Mouse (Mus musculus) kidney, embryonic 16.5 days (tissue): ENCODE measurements around the gene Pgpep1. TPM values are rescaled to one million over a fixed set of nuclear protein-coding genes. Genes with fewer than 3 reads are reported as not detected.

Experiments used
- ATAC-seq: fragments of 200-750 bp; cut with Nextera tagmentation; 2 replicates; pipeline ENCODE4 v1.8.0; 2017; ENCODE audit warnings: moderate TSS enrichment; ENCODE audit not compliant: low FRiP score, low TSS enrichment
- H3K27ac ChIP-seq: fragments of 300-500 bp; sonication (generic); 2 replicates; pipeline ENCODE4 v1.5.1; 2014; ENCODE audit warnings: low read length
- H3K27me3 ChIP-seq: fragments of 300-500 bp; sonication (generic); 2 replicates; pipeline ENCODE4 v1.6.1; 2014; ENCODE audit warnings: low read length, control low read depth, mixed read lengths; ENCODE audit not compliant: insufficient read depth
- H3K36me3 ChIP-seq: fragments of 300-500 bp; sonication (generic); 2 replicates; pipeline ENCODE4 v1.6.1; 2014; ENCODE audit warnings: low read length, control low read depth, mixed read lengths; ENCODE audit not compliant: insufficient read depth
- H3K4me1 ChIP-seq: fragments of 300-500 bp; sonication (generic); 2 replicates; pipeline ENCODE4 v1.6.1; 2014; ENCODE audit warnings: low read length, control low read depth, mixed read lengths; ENCODE audit not compliant: insufficient read depth
- H3K4me2 ChIP-seq: fragments of 300-500 bp; sonication (generic); replicated peaks from 2 replicates; pipeline ENCODE4 v1.6.1; 2014; ENCODE audit warnings: low read depth, low read length
- H3K4me3 ChIP-seq: fragments of 300-500 bp; sonication (generic); 2 replicates; pipeline ENCODE4 v1.5.1; 2014; ENCODE audit warnings: mild to moderate bottlenecking, low read length
- H3K9ac ChIP-seq: fragments of 300-500 bp; sonication (generic); replicated peaks from 2 replicates; pipeline ENCODE4 v1.6.1; 2014; ENCODE audit warnings: low read length
- H3K9me3 ChIP-seq: fragments of 300-500 bp; sonication (generic); 2 replicates; pipeline ENCODE4 v1.6.1; 2016; ENCODE audit warnings: low read length, control low read depth
- WGBS: fragments of 180-500 bp; shearing (Covaris S2); extraction: QIAGEN DNeasy Blood & Tissue Kit; methylation state at CpG from one replicate; pipeline ENCODE4 v1.1.7; 2014; 5-methylcytosine and 5-hydroxymethylcytosine counted together
- polyA plus RNA-seq: library from polyadenylated mRNA; unstranded; fragments of >200 nt; fragmentation: Nextera tagmentation; extraction: Ambion mirVana; gene quantifications from 2 replicates; pipeline ENCODE4 v1.2.1, GENCODE M21; 2015

Pgpep1 gene
- polyA plus RNA-seq, 1 experiment from 2014 or later, result 88.5 TPM

GRCm38 (mm10) chr8:70599507-70600290 is 60.5 kb downstream of the Pgpep1 start:
- no peak overlapping the region for H3K4me3 ChIP-seq
- peak overlapping the region; percentile 32; the same call in 1 of the 2 replicates for H3K9ac ChIP-seq
- no peak overlapping the region for H3K4me2 ChIP-seq
- WGBS, result 83% methylated on average over 12 of the region's 12 CpGs
- no peaks in the 10 kb centered on the region for H3K27me3 ChIP-seq
- peaks cover 26% of the 10 kb centered on the region for H3K36me3 ChIP-seq
- peaks cover 69% of the 10 kb centered on the region for H3K4me1 ChIP-seq
- ATAC-seq, result no peak
- no peaks in the 10 kb centered on the region for H3K9me3 ChIP-seq
- H3K27ac ChIP-seq, result peak overlapping the region; percentile 84; the same call in 1 of the 2 replicates

- Histone ChIP-seq H3K27me3 (no peaks in the 10 kb centered on the region), H3K4me3 (peak overlapping the region; percentile 48), H3K27ac (peak overlapping the region; percentile 9; the same call in 1 of the 2 replicates), H3K4me1 (peaks cover 70% of the 10 kb centered on the region), H3K9ac (peak overlapping the region; percentile 45), H3K4me2 (peak overlapping the region; percentile 78), H3K36me3 (peaks cover 26% of the 10 kb centered on the region), H3K9me3 (no peaks in the 10 kb centered on the region)
- no peak for ATAC-seq
- WGBS, result 19% methylated on average over 10 of the region's 10 CpGs
Observed at GRCm38 (mm10) chr8:70598722-70599121, 61.5 kb downstream of the Pgpep1 start.

- peaks cover 26% of the 10 kb centered on the region for H3K36me3 ChIP-seq
- H3K4me1 ChIP-seq, result peaks cover 75% of the 10 kb centered on the region
- peak overlapping the region; percentile 74 for H3K9ac ChIP-seq
- peak; percentile 16; the same call in 1 of the 2 replicates for ATAC-seq
- 7% methylated on average over 29 of the region's 29 CpGs for WGBS
- H3K27ac ChIP-seq, result peak overlapping the region; percentile 9; the same call in 1 of the 2 replicates
- peak overlapping the region; percentile 48 for H3K4me3 ChIP-seq
- H3K4me2 ChIP-seq, result peak overlapping the region; percentile 78
- no peaks in the 10 kb centered on the region for H3K9me3 ChIP-seq
- no peaks in the 10 kb centered on the region for H3K27me3 ChIP-seq
Observed at GRCm38 (mm10) chr8:70598283-70598682, 61.9 kb downstream of the Pgpep1 start.

GRCm38 (mm10) chr8:70597417-70598272 is 62.5 kb downstream of the Pgpep1 start:
- ATAC-seq, result no peak
- Histone ChIP-seq H3K36me3 (peaks cover 21% of the 10 kb centered on the region), H3K9me3 (no peaks in the 10 kb centered on the region), H3K4me1 (peaks cover 81% of the 10 kb centered on the region), H3K4me2 (peak overlapping the region; percentile 78), H3K27me3 (no peaks in the 10 kb centered on the region), H3K9ac (peak overlapping the region; percentile 74), H3K27ac (no peak overlapping the region), H3K4me3 (peak overlapping the region; percentile 48)
- 11% methylated on average over 66 of the region's 68 CpGs for WGBS

- peak overlapping the region; percentile 78; the same call in 1 of the 2 replicates for H3K4me2 ChIP-seq
Observed at GRCm38 (mm10) chr8:70596775-70597416, 63.3 kb downstream of the Pgpep1 start.

More at GRCm38 (mm10) chr8:70596775-70597416, 63.3 kb downstream of the Pgpep1 start:
- Histone ChIP-seq H3K9me3 (no peaks in the 10 kb centered on the region), H3K4me3 (no peak overlapping the region), H3K27me3 (no peaks in the 10 kb centered on the region), H3K27ac (no peak overlapping the region), H3K9ac (peak overlapping the region; percentile 74; the same call in 1 of the 2 replicates), H3K4me1 (peaks cover 80% of the 10 kb centered on the region), H3K36me3 (peaks cover 15% of the 10 kb centered on the region)
- ATAC-seq, result no peak
- 84% methylated on average over 17 of the region's 17 CpGs for WGBS

Other genes starting within 250 kb of the Pgpep1 start
- 19.9 and 22.3 TPM in 2 replicates for gene Crtc1, start 220.8 kb downstream of the Pgpep1 start, polyA plus RNA-seq
- 25.0 and 26.8 TPM in 2 replicates for gene Klhl26, start 183.4 kb downstream of the Pgpep1 start, polyA plus RNA-seq
- gene Tmem59l, start 173.0 kb downstream of the Pgpep1 start, polyA plus RNA-seq, result 6.5 and 7.0 TPM in 2 replicates
- gene Crlf1, start 167.2 kb downstream of the Pgpep1 start, polyA plus RNA-seq, result 29.3 and 30.7 TPM in 2 replicates
- gene Rex1bd, start 153.6 kb downstream of the Pgpep1 start, polyA plus RNA-seq, result 133 and 135 TPM in 2 replicates
- 869 and 882 TPM in 2 replicates for gene Uba52, start 149.6 kb downstream of the Pgpep1 start, polyA plus RNA-seq
- gene Fkbp8, start 132.7 kb downstream of the Pgpep1 start, polyA plus RNA-seq, result 353 and 359 TPM in 2 replicates
- gene Kxd1, start 132.4 kb downstream of the Pgpep1 start, polyA plus RNA-seq, result 65.4 and 69.9 TPM in 2 replicates
- 24.1 and 25.1 TPM in 2 replicates for gene Ell, start 120.9 kb downstream of the Pgpep1 start, polyA plus RNA-seq
- 215 and 217 TPM in 2 replicates for gene Isyna1, start 66.0 kb downstream of the Pgpep1 start, polyA plus RNA-seq
- 133 and 149 TPM in 2 replicates for gene Ssbp4, start 51.5 kb downstream of the Pgpep1 start, polyA plus RNA-seq
- 1.8 and 1.9 TPM in 2 replicates for gene Lrrc25, start 44.2 kb downstream of the Pgpep1 start, polyA plus RNA-seq
- gene Gdf15, start 27.9 kb downstream of the Pgpep1 start, polyA plus RNA-seq, result 1.0 and 1.2 TPM in 2 replicates
- gene Lsm4, start 12.9 kb upstream of the Pgpep1 start, polyA plus RNA-seq, result 272 and 281 TPM in 2 replicates
- 42.1 and 47.4 TPM in 2 replicates for gene Jund, start 38.6 kb upstream of the Pgpep1 start, polyA plus RNA-seq
- gene Iqcn, start 43.1 kb upstream of the Pgpep1 start, polyA plus RNA-seq, result 0.04 and 0.06 TPM in 2 replicates
- gene Gm3336, start 58.2 kb upstream of the Pgpep1 start, polyA plus RNA-seq, result 0.52 and 0.76 TPM in 2 replicates
- 8.8 and 11.6 TPM in 2 replicates for gene Pde4c, start 63.3 kb upstream of the Pgpep1 start, polyA plus RNA-seq
- 20.9 and 22.0 TPM in 2 replicates for gene Rab3a, start 94.3 kb upstream of the Pgpep1 start, polyA plus RNA-seq
- 57.0 and 60.4 TPM in 2 replicates for gene Mpv17l2, start 100.6 kb upstream of the Pgpep1 start, polyA plus RNA-seq
- 72.8 and 77.3 TPM in 2 replicates for gene Pik3r2, start 116.3 kb upstream of the Pgpep1 start, polyA plus RNA-seq
- gene Mast3, start 144.7 kb upstream of the Pgpep1 start, polyA plus RNA-seq, result 16.2 and 16.3 TPM in 2 replicates
- 0.05 and 0.12 TPM in 2 replicates for gene Il12rb1, start 148.1 kb upstream of the Pgpep1 start, polyA plus RNA-seq
- 6.7 and 7.0 TPM in 2 replicates for gene Arrdc2, start 179.3 kb upstream of the Pgpep1 start, polyA plus RNA-seq
- 2.9 and 4.9 TPM in 2 replicates for gene Kcnn1, start 202.9 kb upstream of the Pgpep1 start, polyA plus RNA-seq
- gene Ccdc124, start 213.5 kb upstream of the Pgpep1 start, polyA plus RNA-seq, result 114 and 119 TPM in 2 replicates
- gene Slc5a5, start 232.4 kb upstream of the Pgpep1 start, polyA plus RNA-seq, result 0.22 and 0.28 TPM in 2 replicates
- 4,081 and 4,203 TPM in 2 replicates for gene Rpl18a, start 237.0 kb upstream of the Pgpep1 start, polyA plus RNA-seq
- gene Map1s, start 245.5 kb upstream of the Pgpep1 start, polyA plus RNA-seq, result 56.9 and 63.1 TPM in 2 replicates